Mouse (Mus musculus) MEL (cell line): ENCODE results near the gene Slc8a2.

Experiments
- CTCF ChIP-seq, 3 experiments: IDR thresholded peaks in 2 of 3; conservative IDR thresholded peaks in 1 of 3; 2 replicates each; pipeline ENCODE4 v1.5.1; 2011 to 2012; ENCODE audit warnings: low read length in 3 of 3, low read depth in 2 of 3, mild to moderate bottlenecking in 2 of 3, improper control_type of control experiment in 1 of 3, inconsistent platforms in 1 of 3, mixed read lengths in 1 of 3, moderate library complexity in 1 of 3; ENCODE audit not compliant: control insufficient read depth in 1 of 3, insufficient read depth in 1 of 3, poor library complexity in 1 of 3, severe bottlenecking in 1 of 3
- HCFC1 ChIP-seq: IDR thresholded peaks from 2 replicates; pipeline ENCODE4 v1.6.1; 2012; ENCODE audit warnings: low read depth, mild to moderate bottlenecking, inconsistent platforms, low read length, improper control_type of control experiment, moderate library complexity
- POLR2A ChIP-seq, 2 experiments: IDR thresholded peaks; 2 replicates each; pipeline ENCODE4 v1.6.1; 2011 to 2012; ENCODE audit warnings: low read length in 2 of 2, mild to moderate bottlenecking in 2 of 2, control low read depth in 1 of 2, improper control_type of control experiment in 1 of 2, low read depth in 1 of 2, moderate library complexity in 1 of 2; ENCODE audit not compliant: control insufficient read depth in 1 of 2, insufficient read depth in 1 of 2, poor library complexity in 1 of 2
- ZMIZ1 ChIP-seq: IDR thresholded peaks from 2 replicates; pipeline ENCODE4 v1.6.1; 2012; ENCODE audit warnings: low read depth, mild to moderate bottlenecking, inconsistent platforms, low read length, improper control_type of control experiment, moderate library complexity

DNA sequence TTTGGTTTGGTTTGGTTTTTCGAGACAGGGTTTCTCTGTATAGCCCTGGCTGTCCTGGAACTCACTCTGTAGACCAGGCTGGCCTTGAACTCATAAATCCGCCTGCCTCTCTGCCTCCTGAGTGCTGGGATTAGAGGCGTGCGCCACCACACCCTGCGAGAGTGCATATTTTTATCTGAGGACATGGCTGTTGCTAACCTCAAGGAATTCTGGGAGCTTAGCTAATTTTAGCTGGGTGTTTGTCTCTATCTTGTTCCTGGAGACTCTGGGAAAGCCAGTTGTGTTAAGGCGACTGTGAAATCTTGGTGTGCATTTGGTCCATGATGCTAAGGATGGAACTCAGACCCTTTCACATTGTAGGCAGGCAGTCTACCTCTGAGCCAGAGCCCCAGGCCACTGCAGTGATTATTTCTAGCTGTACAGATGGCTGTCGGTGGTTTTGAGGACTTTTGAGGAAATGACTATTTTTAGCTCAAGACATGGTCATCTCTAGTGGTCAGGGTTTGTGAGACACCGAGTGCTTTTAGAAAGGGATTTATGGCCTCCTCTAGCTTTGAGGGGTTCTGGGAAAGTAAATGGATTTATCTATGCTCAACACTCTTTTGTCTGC, 26.6 kb downstream of the Slc8a2 start:
- TF ChIP-seq POLR2A (IDR thresholded peaks at IDR 0.05; ENCODE audit: control insufficient read depth in 1 of 2, insufficient read depth in 1 of 2, low read depth in 1 of 2, low read length in 2 of 2, poor library complexity in 1 of 2) (no peak), ZMIZ1 (no peak), CTCF (IDR thresholded peaks at IDR 0.05 in 2 of 3, conservative IDR thresholded peaks at IDR 0.05 in 1 of 3; ENCODE audit: control insufficient read depth in 1 of 3, insufficient read depth in 1 of 3, low read depth in 2 of 3, low read length in 3 of 3, poor library complexity in 1 of 3, severe bottlenecking in 1 of 3) (no peak), HCFC1 (no peak)
